Mouse (Mus musculus) retina, postnatal 1 day (tissue): ENCODE results near the gene H2-DMa.
A peak's percentile ranks its signal among the peaks of the same experiment; 100 is the strongest.

Source experiments
- DNase-seq: peaks from one replicate; pipeline ENCODE4 v3.0.0-alpha.2; 2012

Gene H2-DMa

GRCm38 (mm10) chr17:34165033-34165730 lies 45.8 kb downstream of the H2-DMa start:
- DNase-seq: no peak

- peak; percentile 65 for DNase-seq
Observed at GRCm38 (mm10) chr17:34169279-34169678, 49.9 kb downstream of the H2-DMa start.

DNA sequence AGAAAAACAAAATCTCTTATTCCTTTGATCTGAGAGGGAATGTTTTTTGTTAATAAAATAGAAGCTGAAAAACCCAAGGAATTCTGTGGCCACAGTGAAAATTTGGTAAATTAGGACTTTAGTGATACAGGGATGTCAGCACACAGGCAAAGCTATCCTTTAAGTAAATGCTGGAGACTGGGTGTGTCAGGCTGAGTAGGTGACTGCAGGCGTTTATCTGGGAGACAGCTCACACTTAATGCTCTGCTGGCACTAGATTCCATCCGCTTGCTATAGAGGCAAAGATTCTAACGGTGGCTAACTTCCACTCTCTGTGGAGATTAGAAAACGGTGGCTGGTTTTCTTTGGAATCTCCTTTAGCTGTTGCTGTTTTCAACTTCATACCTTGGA lies 51.1 kb downstream of the H2-DMa start:
- DNase-seq: no peak

DNA sequence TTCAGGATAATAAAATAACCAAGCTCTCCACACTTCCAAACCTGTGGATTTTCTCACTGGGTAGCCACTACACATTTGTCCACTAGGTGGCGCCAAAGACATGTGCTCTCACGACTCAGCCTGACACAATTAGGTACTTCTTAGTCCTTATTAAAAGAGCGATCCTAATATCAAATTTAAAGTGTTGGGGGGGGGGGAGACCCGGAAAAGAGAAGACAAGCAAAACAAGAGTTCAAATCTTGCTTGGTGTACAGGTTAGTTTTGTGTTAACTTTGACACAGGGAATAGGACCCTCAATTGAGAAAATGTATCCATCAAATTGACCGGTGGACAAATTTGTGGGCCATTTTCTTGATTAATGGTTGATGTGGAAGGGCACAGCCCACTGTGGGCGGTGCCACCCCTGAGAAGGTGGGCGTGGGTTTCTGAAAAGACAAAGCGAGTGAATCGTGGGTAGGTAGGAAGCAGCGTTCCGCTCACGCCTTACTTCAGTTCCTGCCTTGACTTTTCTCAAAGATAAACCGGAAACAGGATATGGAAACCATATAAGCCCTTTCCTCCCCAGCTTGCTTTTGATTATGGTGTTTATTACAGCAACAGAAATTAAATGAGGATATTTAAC lies 51.6 kb downstream of the H2-DMa start:
- peak; percentile 80 for DNase-seq

GRCm38 (mm10) chr17:34172528-34172927 lies 53.2 kb downstream of the H2-DMa start:
- DNase-seq: no peak

GRCm38 (mm10) chr17:34174075-34174474 lies 54.7 kb downstream of the H2-DMa start:
- DNase-seq: no peak

DNA sequence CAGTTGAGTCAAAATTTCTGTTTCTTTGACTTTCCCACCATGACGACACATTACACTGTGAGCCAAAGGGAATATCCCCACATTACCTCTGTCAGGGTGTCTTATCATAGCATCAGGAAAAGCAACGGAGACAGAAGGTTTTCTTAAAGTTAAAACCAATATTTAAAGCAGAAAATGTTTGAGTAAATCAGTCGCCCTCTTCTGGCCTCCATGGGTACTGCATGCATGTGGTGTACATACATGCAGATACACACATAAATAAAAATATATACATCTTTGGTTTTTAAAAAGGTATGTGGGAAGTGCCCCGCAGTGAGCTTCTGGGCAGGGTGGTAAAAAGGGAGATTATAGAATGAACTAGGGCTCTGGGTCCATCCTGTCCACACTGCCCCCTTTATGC lies 57.8 kb downstream of the H2-DMa start:
- no peak for DNase-seq

GRCm38 (mm10) chr17:34179019-34179418 lies 59.7 kb downstream of the H2-DMa start:
- no peak for DNase-seq

- no peak for DNase-seq
Observed at GRCm38 (mm10) chr17:34179913-34180859, 60.8 kb downstream of the H2-DMa start.

GRCm38 (mm10) chr17:34183564-34184219 lies 64.4 kb downstream of the H2-DMa start:
- DNase-seq: no peak

DNA sequence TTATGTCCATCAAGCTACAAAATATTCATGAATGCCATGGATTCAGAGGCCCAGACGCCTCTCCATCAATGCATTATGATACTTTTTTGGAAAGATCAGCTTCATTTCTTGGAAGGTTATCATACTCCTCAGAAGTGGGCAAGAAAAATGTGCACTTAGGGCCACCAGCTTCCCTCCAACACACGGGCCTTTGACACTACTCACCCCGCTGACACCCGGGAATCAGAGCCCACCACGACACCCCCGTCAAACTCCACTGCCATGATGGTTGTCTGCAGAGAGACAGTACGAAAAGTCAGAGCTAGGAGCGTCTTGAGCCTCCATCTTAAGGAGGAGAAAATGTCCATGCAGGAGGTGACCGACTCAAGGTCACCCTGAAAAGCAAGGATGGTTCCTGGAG lies 66.2 kb downstream of the H2-DMa start:
- no peak for DNase-seq

GRCm38 (mm10) chr17:34186885-34187260 lies 67.5 kb downstream of the H2-DMa start:
- DNase-seq: no peak

DNA sequence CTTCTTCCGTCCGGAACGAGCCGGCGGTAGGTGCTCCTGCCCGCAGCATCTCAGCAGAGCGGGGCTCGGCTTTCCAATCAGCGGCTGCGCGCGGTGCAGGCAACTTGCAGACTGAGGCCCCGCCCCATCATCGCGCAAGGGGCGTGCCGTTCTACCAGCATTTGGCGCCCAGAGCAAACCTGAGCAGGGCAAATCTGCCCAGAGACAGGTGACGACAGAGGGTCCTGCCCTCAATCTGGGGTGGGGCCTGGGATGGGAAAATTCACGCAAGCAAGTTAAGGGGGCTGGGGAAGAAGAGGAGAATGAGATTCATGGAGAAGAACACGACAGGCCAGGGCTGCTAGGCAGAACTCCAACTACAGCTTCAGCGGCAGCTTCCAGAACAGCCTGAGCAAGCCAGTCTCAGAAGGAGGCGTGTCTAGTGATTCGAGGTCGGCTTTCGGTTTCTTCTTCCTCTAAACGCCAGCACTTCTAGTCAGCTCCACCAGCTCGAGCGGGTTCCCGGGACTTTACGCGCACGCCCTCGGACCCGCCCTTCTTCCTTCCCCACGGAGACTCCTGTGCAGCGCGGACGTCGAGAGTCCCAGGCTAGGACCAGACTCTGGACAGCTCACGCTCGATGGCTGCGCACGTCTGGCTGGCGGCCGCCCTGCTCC lies 68.0 kb downstream of the H2-DMa start, which contains the start of the genes Tap1 and Psmb9:
Gene Tap1 (plus strand): TSS at position 293 of the 656 bp plus-strand sequence.
Gene Psmb9 (minus strand): TSS at position 504 of the 656 bp plus-strand sequence.
- DNase-seq: peak; percentile 92

GRCm38 (mm10) chr17:34188010-34188409 lies 68.7 kb downstream of the H2-DMa start:
- DNase-seq: no peak
